Mouse (Mus musculus): ENCODE data around the gene Cpeb2. TPM values are rescaled to one million over a fixed set of nuclear protein-coding genes. Genes with fewer than 3 reads are reported as not detected.

Gene Cpeb2
- polyA plus RNA-seq, 1 experiment, result 8.6 TPM

DNA sequence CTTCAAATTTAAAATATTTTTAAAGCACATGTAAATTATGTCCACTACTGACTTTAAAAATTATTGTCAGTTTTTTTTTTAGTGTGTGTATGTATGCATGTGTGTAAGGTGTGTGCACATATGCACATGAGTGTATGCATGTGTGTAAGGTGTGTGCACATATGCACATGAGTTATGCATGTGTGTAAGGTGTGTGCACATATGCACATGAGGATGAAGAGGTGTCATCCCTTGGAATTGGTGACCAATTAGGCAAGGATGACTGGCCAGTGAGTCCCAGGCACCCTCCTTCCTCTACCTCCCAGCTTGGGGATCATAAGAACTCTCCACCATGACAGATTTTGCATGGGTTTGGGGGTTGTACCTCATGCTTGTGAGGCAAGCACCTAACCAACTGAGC lies 7.8 kb downstream of the Cpeb2 start:
- Histone ChIP-seq H3K27ac (ENCODE audit: control insufficient read depth, insufficient read depth, low read depth, low read length, poor library complexity) (no peak overlapping the region), H3K4me1 (ENCODE audit: control insufficient read depth, insufficient read depth, low read length) (no peaks in the 10 kb centered on the region; the same call in 1 of the 2 replicates), H3K4me3 (replicated peaks; ENCODE audit: control insufficient read depth, low read depth, low read length) (no peak overlapping the region)
- TF ChIP-seq POLR2A (IDR thresholded peaks at IDR 0.05; ENCODE audit: borderline replicate concordance, control insufficient read depth, low read depth, low read length), result no peak
- no peak for TF ChIP-seq CTCF (IDR thresholded peaks at IDR 0.05; ENCODE audit: control insufficient read depth, insufficient read depth, low read length)

- TF ChIP-seq CTCF (IDR thresholded peaks at IDR 0.05; ENCODE audit: control insufficient read depth, insufficient read depth, low read length) (no peak), POLR2A (IDR thresholded peaks at IDR 0.05; ENCODE audit: borderline replicate concordance, control insufficient read depth, low read depth, low read length) (no peak)
- Histone ChIP-seq H3K4me3 (replicated peaks; ENCODE audit: control insufficient read depth, low read depth, low read length) (no peak overlapping the region), H3K4me1 (ENCODE audit: control insufficient read depth, insufficient read depth, low read length) (no peaks in the 10 kb centered on the region), H3K27ac (ENCODE audit: control insufficient read depth, insufficient read depth, low read depth, low read length, poor library complexity) (no peak overlapping the region)
- WGBS, result 90% methylated on average over 8 of the region's 8 CpGs
Measured at GRCm38 (mm10) chr5:43246236-43246635, 13.3 kb downstream of the Cpeb2 start.

- Histone ChIP-seq H3K4me3 (replicated peaks; ENCODE audit: control insufficient read depth, low read depth, low read length) (no peak overlapping the region), H3K4me1 (ENCODE audit: control insufficient read depth, insufficient read depth, low read length) (no peaks in the 10 kb centered on the region), H3K27ac (ENCODE audit: control insufficient read depth, insufficient read depth, low read depth, low read length, poor library complexity) (no peak overlapping the region)
- no peak for TF ChIP-seq POLR2A (IDR thresholded peaks at IDR 0.05; ENCODE audit: borderline replicate concordance, control insufficient read depth, low read depth, low read length)
- TF ChIP-seq CTCF (IDR thresholded peaks at IDR 0.05; ENCODE audit: control insufficient read depth, insufficient read depth, low read length), result no peak
- WGBS, result 81% methylated on average over 6 of the region's 6 CpGs
Measured at GRCm38 (mm10) chr5:43246954-43247353, 14.0 kb downstream of the Cpeb2 start.

GRCm38 (mm10) chr5:43248001-43248430 lies 15.0 kb downstream of the Cpeb2 start:
- Histone ChIP-seq H3K4me3 (replicated peaks; ENCODE audit: control insufficient read depth, low read depth, low read length) (no peak overlapping the region), H3K27ac (ENCODE audit: control insufficient read depth, insufficient read depth, low read depth, low read length, poor library complexity) (no peak overlapping the region), H3K4me1 (ENCODE audit: control insufficient read depth, insufficient read depth, low read length) (no peaks in the 10 kb centered on the region)
- WGBS, result 77% methylated on average over 3 of the region's 3 CpGs
- TF ChIP-seq CTCF (IDR thresholded peaks at IDR 0.05; ENCODE audit: control insufficient read depth, insufficient read depth, low read length) (no peak), POLR2A (IDR thresholded peaks at IDR 0.05; ENCODE audit: borderline replicate concordance, control insufficient read depth, low read depth, low read length) (no peak)

DNA sequence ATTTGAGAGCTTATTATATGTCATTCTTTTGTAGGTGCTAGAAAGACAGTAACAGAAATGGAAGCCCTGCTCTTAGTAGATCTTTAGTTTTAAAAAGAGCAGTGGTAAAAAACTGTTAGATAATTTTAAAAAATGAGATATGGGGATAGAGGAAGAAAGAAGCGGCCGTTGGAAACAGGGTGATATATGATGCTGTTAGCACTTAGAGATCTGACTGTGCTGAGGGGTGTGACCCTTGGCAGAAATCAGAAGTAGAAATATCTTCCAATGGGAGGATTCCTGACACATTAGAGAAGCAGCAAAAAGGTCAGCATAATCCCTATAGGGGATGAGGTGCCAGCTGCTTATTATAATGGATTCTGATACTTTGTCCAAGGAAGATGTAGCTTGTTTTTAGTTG lies 24.5 kb downstream of the Cpeb2 start:
- 72% methylated on average over 2 of the region's 2 CpGs for WGBS
- Histone ChIP-seq H3K27ac (ENCODE audit: control insufficient read depth, insufficient read depth, low read depth, low read length, poor library complexity) (no peak overlapping the region), H3K4me1 (ENCODE audit: control insufficient read depth, insufficient read depth, low read length) (no peaks in the 10 kb centered on the region), H3K4me3 (replicated peaks; ENCODE audit: control insufficient read depth, low read depth, low read length) (no peak overlapping the region)
- TF ChIP-seq CTCF (IDR thresholded peaks at IDR 0.05; ENCODE audit: control insufficient read depth, insufficient read depth, low read length), result no peak

DNA sequence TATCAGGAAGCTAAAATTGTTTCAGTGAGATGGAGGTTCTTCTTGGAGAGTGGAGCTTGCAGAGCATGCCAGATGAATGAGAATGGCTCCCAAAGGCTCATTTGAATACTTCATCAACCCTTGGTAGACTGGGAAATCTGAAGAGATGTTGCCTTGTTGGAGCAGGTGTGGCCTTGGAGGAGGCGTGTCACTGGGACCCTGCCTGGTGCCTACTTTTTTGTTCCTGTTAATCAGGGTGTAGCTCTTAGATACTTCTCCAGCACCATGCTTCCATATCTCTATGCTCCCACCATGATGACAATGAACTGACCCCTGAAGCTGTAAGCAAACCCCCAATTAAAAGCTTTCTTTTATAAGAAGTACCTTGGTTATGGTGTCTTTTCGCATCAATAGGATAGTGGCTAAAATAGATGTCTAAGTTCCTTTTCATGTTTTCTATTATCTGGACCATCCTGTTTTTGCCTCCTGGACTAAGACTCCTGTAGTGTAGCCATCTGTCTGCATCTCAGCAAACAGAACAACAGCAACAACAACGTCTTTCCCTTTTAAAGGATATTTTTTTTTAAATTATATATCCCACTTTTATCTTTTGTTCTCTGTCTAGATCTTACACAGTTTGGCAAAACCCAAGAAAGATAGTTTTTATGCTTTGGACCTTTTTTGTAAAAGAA lies 25.6 kb downstream of the Cpeb2 start:
- TF ChIP-seq POLR2A (IDR thresholded peaks at IDR 0.05; ENCODE audit: borderline replicate concordance, control insufficient read depth, low read depth, low read length) (no peak), CTCF (IDR thresholded peaks at IDR 0.05; ENCODE audit: control insufficient read depth, insufficient read depth, low read length) (no peak)
- no peaks in the 10 kb centered on the region for H3K4me1 ChIP-seq (ENCODE audit: control insufficient read depth, insufficient read depth, low read length)
- H3K4me3 ChIP-seq (replicated peaks; ENCODE audit: control insufficient read depth, low read depth, low read length), result no peak overlapping the region
- H3K27ac ChIP-seq (ENCODE audit: control insufficient read depth, insufficient read depth, low read depth, low read length, poor library complexity), result no peak overlapping the region
- WGBS, result 84% methylated on average over 3 of the region's 3 CpGs

DNA sequence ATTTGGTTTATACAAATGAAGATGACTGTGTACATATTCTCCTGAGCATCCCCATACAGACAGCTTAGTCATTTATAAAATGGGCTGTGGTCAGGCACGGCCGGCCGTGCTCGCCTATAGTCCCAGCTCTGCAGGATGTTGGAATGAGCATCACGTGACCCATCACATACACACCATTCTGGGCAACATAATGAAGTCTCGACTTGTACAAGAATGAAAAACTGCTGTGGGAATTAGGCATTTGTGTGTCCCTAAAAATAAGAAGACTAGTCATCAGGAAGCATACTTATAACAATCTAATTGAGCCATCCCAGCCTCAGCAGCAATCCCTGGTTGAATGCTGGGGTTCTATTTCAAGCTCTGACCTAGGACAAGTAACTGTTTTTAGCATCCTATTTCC lies 28.8 kb downstream of the Cpeb2 start:
- WGBS, result 85% methylated on average over 6 of the region's 6 CpGs
- Histone ChIP-seq H3K4me3 (replicated peaks; ENCODE audit: control insufficient read depth, low read depth, low read length) (no peak overlapping the region), H3K4me1 (ENCODE audit: control insufficient read depth, insufficient read depth, low read length) (no peaks in the 10 kb centered on the region), H3K27ac (ENCODE audit: control insufficient read depth, insufficient read depth, low read depth, low read length, poor library complexity) (no peak overlapping the region)
- TF ChIP-seq CTCF (IDR thresholded peaks at IDR 0.05; ENCODE audit: control insufficient read depth, insufficient read depth, low read length) (no peak), POLR2A (IDR thresholded peaks at IDR 0.05; ENCODE audit: borderline replicate concordance, control insufficient read depth, low read depth, low read length) (no peak)

GRCm38 (mm10) chr5:43263951-43264350 lies 31.0 kb downstream of the Cpeb2 start:
- 86% methylated on average over 4 of the region's 4 CpGs for WGBS
- H3K27ac ChIP-seq (ENCODE audit: control insufficient read depth, insufficient read depth, low read depth, low read length, poor library complexity), result no peak overlapping the region
- TF ChIP-seq CTCF (IDR thresholded peaks at IDR 0.05; ENCODE audit: control insufficient read depth, insufficient read depth, low read length) (no peak), POLR2A (IDR thresholded peaks at IDR 0.05; ENCODE audit: borderline replicate concordance, control insufficient read depth, low read depth, low read length) (no peak)
- no peak overlapping the region for H3K4me3 ChIP-seq (replicated peaks; ENCODE audit: control insufficient read depth, low read depth, low read length)
- no peaks in the 10 kb centered on the region for H3K4me1 ChIP-seq (ENCODE audit: control insufficient read depth, insufficient read depth, low read length)

GRCm38 (mm10) chr5:43264696-43265095 lies 31.7 kb downstream of the Cpeb2 start:
- no peak for TF ChIP-seq CTCF (IDR thresholded peaks at IDR 0.05; ENCODE audit: control insufficient read depth, insufficient read depth, low read length)
- no peak for TF ChIP-seq POLR2A (IDR thresholded peaks at IDR 0.05; ENCODE audit: borderline replicate concordance, control insufficient read depth, low read depth, low read length)
- Histone ChIP-seq H3K4me3 (replicated peaks; ENCODE audit: control insufficient read depth, low read depth, low read length) (no peak overlapping the region), H3K4me1 (ENCODE audit: control insufficient read depth, insufficient read depth, low read length) (no peaks in the 10 kb centered on the region), H3K27ac (ENCODE audit: control insufficient read depth, insufficient read depth, low read depth, low read length, poor library complexity) (no peak overlapping the region)
- WGBS, result 93% methylated on average over 2 of the region's 2 CpGs
